Mouse (Mus musculus) cerebellum, adult 2 months (tissue): ENCODE results near the gene Olfr1157.

Experiments
- CTCF ChIP-seq: fragments of 200-500 bp; IDR thresholded peaks from 2 replicates; pipeline ENCODE4 v1.5.1; 2011; ENCODE audit warnings: low read depth, mild to moderate bottlenecking, control low read depth, low read length, moderate library complexity, borderline replicate concordance; ENCODE audit not compliant: insufficient read depth
- POLR2A ChIP-seq: fragments of 200-500 bp; IDR thresholded peaks from 2 replicates; pipeline ENCODE4 v1.6.1; 2011; ENCODE audit warnings: low read length, control low read depth, borderline replicate concordance; ENCODE audit not compliant: insufficient read depth

DNA sequence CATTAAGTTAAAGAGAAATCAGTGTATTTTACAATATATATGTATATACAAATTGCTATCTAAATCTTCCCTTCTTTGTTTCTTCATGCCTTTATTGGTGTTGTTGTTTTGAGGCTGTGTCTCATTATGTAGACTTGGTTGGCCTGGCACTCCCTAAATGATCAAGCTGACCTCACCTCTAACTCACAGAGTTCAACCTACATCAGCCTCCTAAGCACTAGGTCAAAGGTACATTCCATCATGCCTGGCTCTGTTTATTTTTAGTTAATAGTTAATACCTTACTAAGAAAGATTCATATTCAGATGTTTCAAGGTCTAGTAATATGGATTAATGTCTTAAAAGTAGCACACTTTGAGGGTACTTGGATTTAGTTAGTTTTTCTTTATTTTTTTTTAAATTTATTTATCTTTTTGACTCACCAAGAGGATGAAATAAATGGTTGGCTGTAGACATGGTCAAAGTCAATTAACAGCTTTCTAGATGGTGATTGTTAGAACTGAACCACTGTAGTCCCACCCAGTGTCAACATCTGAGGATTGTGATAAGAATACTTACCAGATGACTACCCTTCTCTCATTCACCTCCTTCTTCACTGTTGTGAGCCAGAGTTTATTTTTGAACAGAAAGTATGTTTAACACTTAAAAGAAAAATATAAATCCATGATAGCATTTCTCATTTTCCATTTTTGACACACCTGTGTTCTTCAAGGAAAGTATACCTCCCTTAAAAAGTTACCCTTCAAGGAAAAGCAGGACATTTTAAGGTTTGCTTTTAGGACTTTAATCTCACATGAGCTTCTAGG is 39.6 kb upstream of the Olfr1157 start, which contains the start of gene Olfr1160:
- TF ChIP-seq CTCF (no peak), POLR2A (no peak)
